In genomic region chr5:121714928-121715327, GRCm38 (mm10) we compare ENCODE assay signal across 16 mouse cellular contexts. TPM values are rescaled to one million over a fixed set of nuclear protein-coding genes. Genes with fewer than 3 reads are reported as not detected.
DNase-seq lines count a peak whose midpoint lies in the region; ATAC-seq lines count a peak whose summit lies in the region.
"Had no signal": no experiment of that assay in that cellular context is flagged by ENCODE, and none has a peak within 500 bp of the region (broad histone marks: within the 10 kb centered on the region; RNA-seq: fewer than 3 reads in every experiment).

No protein-coding gene starts in this region.

- DNase-seq in embryonic facial prominence, embryonic 10.5 days (ENCODE audit: low spot score) = no peak
- peak; percentile 49 for DNase-seq in kidney, adult 9 months
- no peak for DNase-seq in kidney, postnatal 4 days
- no peak for DNase-seq in neural tube, embryonic 10.5 days (ENCODE audit: extremely low spot score, low spot score)
- no peak for DNase-seq in spleen, adult 12 weeks (ENCODE audit: low spot score)
- DNase-seq in left cerebral cortex, postnatal 10 days (ENCODE audit: extremely low spot score in 1 of 2, low spot score in 2 of 2) = no peak
- DNase-seq: cerebellum, postnatal 14 days; heart, adult 18-20 months; lung, postnatal 14 days; right cerebral cortex, postnatal 25 days had no signal

- intact Hi-C loops in left cerebral cortex, postnatal 10 days (cut with DNase I) = loop anchor here (5.0 kb wide), 1 partner anchor 67 kb away; no protein-coding TSS in a partner anchor

- H3K9ac ChIP-seq in embryonic facial prominence, embryonic 12.5 days = no peak overlapping the region
- no peak overlapping the region for H3K9ac ChIP-seq in neural tube, embryonic 12.5 days
- H3K9ac ChIP-seq: forebrain, embryonic 15.5 days had no signal

- H3K9me3 ChIP-seq in embryonic facial prominence, embryonic 12.5 days = no peaks in the 10 kb centered on the region
- no peaks in the 10 kb centered on the region for H3K9me3 ChIP-seq in embryonic facial prominence, embryonic 10.5 days
- no peaks in the 10 kb centered on the region for H3K9me3 ChIP-seq in neural tube, embryonic 12.5 days
- H3K9me3 ChIP-seq: forebrain, embryonic 15.5 days; midbrain, embryonic 10.5 days had no signal

- peak overlapping the region; percentile 5; the same call in 1 of the 2 replicates for H3K4me2 ChIP-seq in embryonic facial prominence, embryonic 12.5 days (replicated peaks)
- H3K4me2 ChIP-seq in neural tube, embryonic 12.5 days (replicated peaks) = 0 out of 2 replicates have a peak overlapping the region, but pooled peaks have one; percentile 18
- H3K4me2 ChIP-seq: forebrain, embryonic 15.5 days had no signal

- no peaks in the 10 kb centered on the region for H3K27me3 ChIP-seq in embryonic facial prominence, embryonic 12.5 days
- no peaks in the 10 kb centered on the region for H3K27me3 ChIP-seq in embryonic facial prominence, embryonic 10.5 days (replicated peaks; ENCODE audit: low read depth, poor library complexity, severe bottlenecking)
- no peaks in the 10 kb centered on the region for H3K27me3 ChIP-seq in neural tube, embryonic 12.5 days (replicated peaks)
- H3K27me3 ChIP-seq: forebrain, embryonic 15.5 days had no signal

- H3K4me3 ChIP-seq in embryonic facial prominence, embryonic 12.5 days = no peak overlapping the region
- H3K4me3 ChIP-seq in embryonic facial prominence, embryonic 10.5 days = no peak overlapping the region
- no peak overlapping the region for H3K4me3 ChIP-seq in neural tube, embryonic 12.5 days
- H3K4me3 ChIP-seq: erythroblast, embryonic 14.5 days had no signal

- H3K36me3 ChIP-seq in embryonic facial prominence, embryonic 12.5 days = no peaks in the 10 kb centered on the region
- peaks cover 36% of the 10 kb centered on the region for H3K36me3 ChIP-seq in embryonic facial prominence, embryonic 10.5 days (replicated peaks)
- H3K36me3 ChIP-seq in neural tube, embryonic 12.5 days = peaks cover 10% of the 10 kb centered on the region; the same call in 1 of the 2 replicates
- H3K36me3 ChIP-seq: forebrain, embryonic 15.5 days had no signal

- peaks cover 34% of the 10 kb centered on the region for H3K4me1 ChIP-seq in embryonic facial prominence, embryonic 12.5 days
- H3K4me1 ChIP-seq in embryonic facial prominence, embryonic 10.5 days = peaks cover 48% of the 10 kb centered on the region
- H3K4me1 ChIP-seq in neural tube, embryonic 12.5 days = peaks cover 33% of the 10 kb centered on the region

- H3K27ac ChIP-seq in embryonic facial prominence, embryonic 12.5 days = no peak overlapping the region
- no peak overlapping the region for H3K27ac ChIP-seq in embryonic facial prominence, embryonic 10.5 days (replicated peaks)
- H3K27ac ChIP-seq in neural tube, embryonic 12.5 days = no peak overlapping the region
- H3K27ac ChIP-seq: forebrain, embryonic 15.5 days; midbrain, embryonic 10.5 days had no signal

- WGBS in embryonic facial prominence, embryonic 12.5 days = 79% methylated on average over 6 of the region's 6 CpGs
- WGBS in embryonic facial prominence, embryonic 10.5 days = 90% methylated on average over 6 of the region's 6 CpGs
- WGBS in neural tube, embryonic 12.5 days = 82% methylated on average over 6 of the region's 6 CpGs

- no peak for ATAC-seq in embryonic facial prominence, embryonic 12.5 days (ENCODE audit: insufficient number of reproducible peaks, insufficient read depth, low FRiP score, low TSS enrichment)
- ATAC-seq in neural tube, embryonic 12.5 days (ENCODE audit: low FRiP score, low read depth) = no peak
- ATAC-seq: forebrain, embryonic 15.5 days; inflammation-experienced regulatory T-cells, adult 6 months had no signal

RNA-seq across cellular contexts. Expression of gene Atxn2, which starts 3.8 kb away (rescaled TPM):
- 72.3 and 91.6 TPM in 2 replicates for polyA plus RNA-seq in embryonic facial prominence, embryonic 12.5 days (2016; fragmentation: Nextera tagmentation; extraction: Ambion mirVana)
- polyA plus RNA-seq in embryonic facial prominence, embryonic 10.5 days (2016; fragmentation: Nextera tagmentation; extraction: Ambion mirVana) = 44.5 and 44.9 TPM in 2 replicates
- polyA plus RNA-seq in neural tube, embryonic 12.5 days (2016; fragmentation: Nextera tagmentation; extraction: Ambion mirVana) = 107 and 110 TPM in 2 replicates
- 100 to 1,000 TPM; 264 to 274 TPM for total RNA-seq in left cerebral cortex, postnatal 10 days (2021)

RNA-seq across cellular contexts. Expression of gene Brap, which starts 54.6 kb away (rescaled TPM):
- polyA plus RNA-seq in embryonic facial prominence, embryonic 12.5 days (2016; fragmentation: Nextera tagmentation; extraction: Ambion mirVana) = 47.7 and 51.2 TPM in 2 replicates
- polyA plus RNA-seq in embryonic facial prominence, embryonic 10.5 days (2016; fragmentation: Nextera tagmentation; extraction: Ambion mirVana) = 41.9 and 44.5 TPM in 2 replicates
- polyA plus RNA-seq in neural tube, embryonic 12.5 days (2016; fragmentation: Nextera tagmentation; extraction: Ambion mirVana) = 52.9 and 55.4 TPM in 2 replicates
- total RNA-seq in left cerebral cortex, postnatal 10 days (2021) = 10 to 100 TPM; 50.4 to 51.8 TPM

RNA-seq across cellular contexts. Expression of gene Acad10, which starts 54.6 kb away (rescaled TPM):
- 1.6 and 2.2 TPM in 2 replicates for polyA plus RNA-seq in embryonic facial prominence, embryonic 12.5 days (2016; fragmentation: Nextera tagmentation; extraction: Ambion mirVana)
- 2.6 and 3.2 TPM in 2 replicates for polyA plus RNA-seq in embryonic facial prominence, embryonic 10.5 days (2016; fragmentation: Nextera tagmentation; extraction: Ambion mirVana)
- polyA plus RNA-seq in neural tube, embryonic 12.5 days (2016; fragmentation: Nextera tagmentation; extraction: Ambion mirVana) = 1.7 and 2.0 TPM in 2 replicates
- 1 to 10 TPM; 2.2 to 2.5 TPM for total RNA-seq in left cerebral cortex, postnatal 10 days (2021)
